Mouse (Mus musculus) bone marrow macrophage, adult 2 months (primary cell): ENCODE results near the gene Pla2g4d. TPM values are rescaled to one million over a fixed set of nuclear protein-coding genes. Genes with fewer than 3 reads are reported as not detected.

Experiments used
- H3K27ac ChIP-seq: 2 replicates; pipeline ENCODE4 v1.5.1; 2012; ENCODE audit warnings: low read depth, low read length; ENCODE audit not compliant: insufficient read depth
- H3K4me1 ChIP-seq: 2 replicates; pipeline ENCODE4 v1.6.1; 2012; ENCODE audit warnings: low read length; ENCODE audit not compliant: control insufficient read depth, insufficient read depth
- H3K4me3 ChIP-seq: 2 replicates; pipeline ENCODE4 v1.5.1; 2012; ENCODE audit warnings: mild to moderate bottlenecking, low read length, moderate library complexity; ENCODE audit not compliant: insufficient read depth
- CTCF ChIP-seq: IDR thresholded peaks from 2 replicates; pipeline ENCODE4 v1.5.1; 2012; ENCODE audit warnings: low read depth, mild to moderate bottlenecking, low read length, moderate library complexity
- POLR2A ChIP-seq: IDR thresholded peaks from 2 replicates; pipeline ENCODE4 v1.6.1; 2012; ENCODE audit warnings: mild to moderate bottlenecking, low read depth, low read length, borderline replicate concordance
- polyA plus RNA-seq: library from polyadenylated mRNA; stranded (reverse); fragments of >200 nt; gene quantifications from 2 replicates; pipeline ENCODE4 v1.2.4, GENCODE M21; 2012; ENCODE audit not compliant: missing spikeins, insufficient read depth, insufficient read length

Gene Pla2g4d
- not detected in 2 replicates for polyA plus RNA-seq

GRCm38 (mm10) chr2:120288995-120289394 lies at the start of gene Pla2g4d:
Gene Pla2g4d, minus strand, starts transcription at chr2:120289197.
- Histone ChIP-seq H3K4me1 (peaks cover 6% of the 10 kb centered on the region), H3K4me3 (no peak within 1 kb of the TSS), H3K27ac (no peak within 1 kb of the TSS)
- TF ChIP-seq POLR2A, result no peak
- TF ChIP-seq CTCF, result no peak

DNA sequence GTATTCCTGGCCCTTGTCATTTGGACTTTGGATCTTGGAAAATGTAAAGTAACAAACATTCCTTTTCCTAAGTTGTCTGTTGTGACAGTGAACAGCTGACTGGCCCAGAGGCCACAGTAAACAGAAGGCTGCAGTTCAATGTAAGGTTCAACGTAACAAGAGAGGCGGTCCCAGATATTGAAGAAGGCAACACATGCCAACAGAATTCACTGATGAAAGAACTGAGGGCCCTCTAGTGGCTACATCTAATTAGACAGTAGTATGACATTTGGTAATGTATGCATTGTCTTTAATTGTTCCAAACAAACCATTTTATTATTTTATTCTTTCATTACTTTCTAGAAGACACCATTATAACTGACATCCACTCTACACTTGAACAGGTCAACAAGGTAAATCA lies 48.9 kb upstream of the Pla2g4d start:
- H3K27ac ChIP-seq, result no peak overlapping the region
- H3K4me3 ChIP-seq, result no peak overlapping the region
- no peak for TF ChIP-seq CTCF
- no peak for TF ChIP-seq POLR2A
- no peaks in the 10 kb centered on the region for H3K4me1 ChIP-seq

GRCm38 (mm10) chr2:120331575-120331974 lies 42.6 kb upstream of the Pla2g4d start:
- no peak for TF ChIP-seq POLR2A
- TF ChIP-seq CTCF, result no peak
- H3K27ac ChIP-seq, result no peak overlapping the region

GRCm38 (mm10) chr2:120315077-120315476 lies 26.1 kb upstream of the Pla2g4d start:
- no peak for TF ChIP-seq CTCF
- TF ChIP-seq POLR2A, result no peak
- Histone ChIP-seq H3K27ac (no peak overlapping the region), H3K4me3 (no peak overlapping the region), H3K4me1 (peaks cover under 1% of the 10 kb centered on the region)

More at GRCm38 (mm10) chr2:120331575-120331974, 42.6 kb upstream of the Pla2g4d start:
- Histone ChIP-seq H3K4me1 (no peaks in the 10 kb centered on the region), H3K4me3 (no peak overlapping the region)

DNA sequence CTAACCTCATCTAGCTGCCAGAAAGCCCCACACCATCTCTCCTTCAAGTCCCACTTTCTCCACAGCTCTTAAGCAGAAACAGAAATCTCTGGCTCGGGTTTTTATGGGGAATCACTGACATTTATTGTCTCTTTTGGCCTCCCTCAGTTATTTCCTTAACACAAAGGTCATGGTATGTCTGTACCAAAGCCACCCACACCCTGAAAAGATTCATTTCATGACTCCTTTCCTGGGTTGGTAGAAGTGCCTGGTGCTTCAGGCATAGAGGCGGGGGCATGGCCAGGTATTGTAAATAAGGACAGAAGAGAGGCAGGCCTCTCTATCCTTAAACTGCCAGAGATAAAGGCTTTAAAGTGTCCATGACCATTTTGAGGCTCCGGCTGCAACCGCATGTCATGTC lies 25.5 kb upstream of the Pla2g4d start:
- Histone ChIP-seq H3K4me1 (peaks cover 6% of the 10 kb centered on the region), H3K4me3 (no peak overlapping the region), H3K27ac (no peak overlapping the region)
- TF ChIP-seq POLR2A, result no peak
- no peak for TF ChIP-seq CTCF

GRCm38 (mm10) chr2:120313976-120314375 lies 25.0 kb upstream of the Pla2g4d start, which contains the start of gene Pla2g4f:
Gene Pla2g4f, minus strand, starts transcription at chr2:120314165.
- TF ChIP-seq POLR2A (no peak), CTCF (no peak)
- Histone ChIP-seq H3K4me1 (peaks cover 11% of the 10 kb centered on the region), H3K27ac (no peak within 1 kb of the TSS), H3K4me3 (no peak within 1 kb of the TSS)

- Histone ChIP-seq H3K27ac (no peak overlapping the region), H3K4me3 (no peak overlapping the region), H3K4me1 (peaks cover 15% of the 10 kb centered on the region)
- TF ChIP-seq CTCF (no peak), POLR2A (no peak)
These were observed 23.4 kb upstream of the Pla2g4d start for GRCm38 (mm10) chr2:120312276-120312825.

- Histone ChIP-seq H3K27ac (no peak overlapping the region), H3K4me1 (peaks cover 6% of the 10 kb centered on the region), H3K4me3 (no peak overlapping the region)
- TF ChIP-seq POLR2A (no peak), CTCF (no peak)
These were observed 15.1 kb upstream of the Pla2g4d start for GRCm38 (mm10) chr2:120304113-120304512.

DNA sequence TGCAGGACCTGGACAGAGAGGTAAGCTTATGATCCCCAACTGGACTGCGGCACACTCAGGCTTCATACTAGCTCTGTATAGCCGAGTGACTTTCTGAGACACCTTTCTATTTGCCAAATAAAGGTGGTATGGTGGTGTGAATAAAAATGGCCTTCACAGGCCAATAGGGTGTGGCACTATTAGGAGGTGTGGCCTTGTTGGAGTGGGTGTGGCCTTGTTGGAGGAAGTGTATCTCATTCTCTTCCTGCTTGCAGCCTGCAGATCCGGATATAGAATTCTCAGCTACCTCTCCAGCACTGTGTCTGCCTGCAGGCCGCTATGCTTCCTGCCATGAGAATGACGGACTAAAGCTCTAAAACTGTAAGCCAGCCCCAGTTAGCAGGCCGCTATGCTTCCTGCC lies 12.1 kb upstream of the Pla2g4d start:
- Histone ChIP-seq H3K4me3 (no peak overlapping the region), H3K27ac (no peak overlapping the region), H3K4me1 (peaks cover 3% of the 10 kb centered on the region)
- TF ChIP-seq CTCF (no peak), POLR2A (no peak)

DNA sequence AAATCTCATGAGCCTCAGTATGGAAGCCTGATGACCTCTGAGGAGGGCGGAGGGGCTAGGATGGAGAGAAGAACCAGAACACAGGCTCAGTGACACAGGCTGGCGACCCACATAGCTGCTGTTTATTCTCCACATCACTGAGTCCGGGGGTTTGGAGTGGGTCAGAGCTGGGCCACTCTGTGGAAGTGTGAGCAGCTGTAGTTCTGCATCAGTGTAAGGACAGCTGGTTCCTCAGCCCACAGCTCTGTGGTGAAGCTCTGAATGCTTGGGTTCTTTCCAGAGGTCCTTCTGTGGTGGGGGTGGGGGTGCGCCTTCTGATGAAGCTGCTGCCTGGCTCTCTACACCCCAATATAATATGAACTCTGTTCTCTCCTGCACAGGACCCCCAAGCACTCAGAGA lies 10.9 kb upstream of the Pla2g4d start:
- TF ChIP-seq CTCF (no peak), POLR2A (no peak)
- no peak overlapping the region for H3K4me3 ChIP-seq
- peaks cover 8% of the 10 kb centered on the region for H3K4me1 ChIP-seq
- no peak overlapping the region for H3K27ac ChIP-seq

GRCm38 (mm10) chr2:120296160-120296559 lies 7.2 kb upstream of the Pla2g4d start:
- TF ChIP-seq POLR2A (no peak), CTCF (no peak)

More at GRCm38 (mm10) chr2:120296160-120296559, 7.2 kb upstream of the Pla2g4d start:
- Histone ChIP-seq H3K27ac (no peak overlapping the region), H3K4me1 (peaks cover 14% of the 10 kb centered on the region), H3K4me3 (no peak overlapping the region)
